In genomic region chrX:99462141-99462875, GRCm38 (mm10) we compare ENCODE assay signal across 14 mouse cellular contexts. TPM values are rescaled to one million over a fixed set of nuclear protein-coding genes. Genes with fewer than 3 reads are reported as not detected.
A peak's percentile ranks its signal among the peaks of the same experiment; 100 is the strongest.
DNase-seq lines count a peak whose midpoint lies in the region; ATAC-seq and TF ChIP-seq lines count a peak whose summit lies in the region.
"Had no signal": no experiment of that assay in that cellular context is flagged by ENCODE, and none has a peak within 500 bp of the region (broad histone marks: within the 10 kb centered on the region; RNA-seq: fewer than 3 reads in every experiment).

No protein-coding gene starts in this region.

- 79% methylated on average over 10 of the region's 10 CpGs for WGBS in forebrain, embryonic 10.5 days
- WGBS in forebrain, embryonic 14.5 days, result 86% methylated on average over 10 of the region's 10 CpGs
- WGBS in kidney, adult 2 months, result 59% methylated on average over 10 of the region's 10 CpGs
- WGBS in liver, postnatal 0 days (ENCODE audit: insufficient replicate concordance), result 78% methylated on average over 10 of the region's 10 CpGs

- no peak for DNase-seq in forebrain, embryonic 10.5 days (ENCODE audit: extremely low spot score, low spot score)
- no peak for DNase-seq in forebrain, embryonic 14.5 days (ENCODE audit: low spot score)
- peak; percentile 26 for DNase-seq in kidney, adult 2 months
- no peak for DNase-seq in kidney, adult 8-10 months
- peak; percentile 13 for DNase-seq in urinary bladder, adult 2 months (ENCODE audit: low spot score)
- no peak for DNase-seq in urinary bladder, postnatal 36 days (ENCODE audit: low spot score in 2 of 2)
- no peak for DNase-seq in liver, postnatal 0 days
- DNase-seq: B cell, adult 2 months; cerebellum, adult 18-20 months; right cerebral cortex, postnatal 4 days; thymus, postnatal 36 days had no signal

- H3K9me3 ChIP-seq in forebrain, embryonic 10.5 days, result no peaks in the 10 kb centered on the region
- no peaks in the 10 kb centered on the region for H3K9me3 ChIP-seq in forebrain, embryonic 14.5 days (replicated peaks; ENCODE audit: control insufficient read depth, low read length)
- no peaks in the 10 kb centered on the region for H3K9me3 ChIP-seq in liver, postnatal 0 days (ENCODE audit: low read length)

- H3K4me1 ChIP-seq in forebrain, embryonic 10.5 days, result peaks cover 51% of the 10 kb centered on the region
- peaks cover 2% of the 10 kb centered on the region; the same call in 1 of the 2 replicates for H3K4me1 ChIP-seq in forebrain, embryonic 14.5 days (ENCODE audit: control insufficient read depth, insufficient read depth, low read length)
- H3K4me1 ChIP-seq in kidney, adult 2 months (ENCODE audit: control insufficient read depth, insufficient read depth, low read length), result no peaks in the 10 kb centered on the region
- H3K4me1 ChIP-seq in liver, postnatal 0 days (ENCODE audit: insufficient read depth), result no peaks in the 10 kb centered on the region

- no peak for TF ChIP-seq EP300 in liver, postnatal 0 days (IDR thresholded peaks at IDR 0.05; ENCODE audit: low read depth)

- 0 out of 2 replicates have a peak overlapping the region, but pooled peaks have one; percentile 35 for H3K27ac ChIP-seq in forebrain, embryonic 10.5 days
- H3K27ac ChIP-seq in forebrain, embryonic 14.5 days (ENCODE audit: low read depth, low read length), result no peak overlapping the region
- no peak overlapping the region for H3K27ac ChIP-seq in kidney, adult 2 months (ENCODE audit: insufficient read depth, low read depth, low read length)
- H3K27ac ChIP-seq in liver, postnatal 0 days (ENCODE audit: low read depth), result no peak overlapping the region
- H3K27ac ChIP-seq: hindbrain, embryonic 14.5 days had no signal

- H3K9ac ChIP-seq in forebrain, embryonic 14.5 days (ENCODE audit: low read length), result no peak overlapping the region
- H3K9ac ChIP-seq in liver, postnatal 0 days (replicated peaks), result no peak overlapping the region
- H3K9ac ChIP-seq: hindbrain, embryonic 14.5 days had no signal

- TF ChIP-seq CTCF in kidney, adult 2 months (conservative IDR thresholded peaks at IDR 0.05; ENCODE audit: insufficient read depth, insufficient read length, low read depth, low read length), result no peak
- TF ChIP-seq CTCF in liver, postnatal 0 days (IDR thresholded peaks at IDR 0.05; ENCODE audit: low read depth), result no peak

- ATAC-seq in forebrain, embryonic 14.5 days, result no peak
- no peak for ATAC-seq in liver, postnatal 0 days

- no peak overlapping the region for H3K4me3 ChIP-seq in forebrain, embryonic 10.5 days
- no peak overlapping the region for H3K4me3 ChIP-seq in forebrain, embryonic 14.5 days (ENCODE audit: low read depth, low read length)
- no peak overlapping the region for H3K4me3 ChIP-seq in kidney, adult 2 months (ENCODE audit: insufficient read depth, low read depth, low read length)
- no peak overlapping the region for H3K4me3 ChIP-seq in liver, postnatal 0 days (ENCODE audit: low read depth, low read length)

- H3K36me3 ChIP-seq in forebrain, embryonic 10.5 days (replicated peaks), result peaks cover 27% of the 10 kb centered on the region
- H3K36me3 ChIP-seq in forebrain, embryonic 14.5 days (ENCODE audit: control insufficient read depth, insufficient read depth, low read length), result peaks cover 19% of the 10 kb centered on the region
- no peaks in the 10 kb centered on the region for H3K36me3 ChIP-seq in kidney, adult 2 months (ENCODE audit: control insufficient read depth, insufficient read depth, low read length)
- H3K36me3 ChIP-seq in liver, postnatal 0 days (replicated peaks; ENCODE audit: insufficient read depth, low read length), result peaks cover 9% of the 10 kb centered on the region

- no peak overlapping the region for H3K4me2 ChIP-seq in forebrain, embryonic 14.5 days (ENCODE audit: low read length)
- no peak overlapping the region for H3K4me2 ChIP-seq in liver, postnatal 0 days (ENCODE audit: low read depth, low read length)
- H3K4me2 ChIP-seq: hindbrain, embryonic 14.5 days; liver, embryonic 11.5 days; midbrain, embryonic 11.5 days had no signal

- peaks cover 99% of the 10 kb centered on the region for H3K27me3 ChIP-seq in forebrain, embryonic 10.5 days (ENCODE audit: poor library complexity, severe bottlenecking)
- no peaks in the 10 kb centered on the region for H3K27me3 ChIP-seq in forebrain, embryonic 14.5 days (replicated peaks; ENCODE audit: control insufficient read depth, insufficient read depth, low read length)
- no peaks in the 10 kb centered on the region for H3K27me3 ChIP-seq in kidney, adult 2 months (replicated peaks; ENCODE audit: control insufficient read depth, insufficient read depth, low read length)
- no peaks in the 10 kb centered on the region for H3K27me3 ChIP-seq in liver, postnatal 0 days (ENCODE audit: insufficient read depth, low read length)

- no peak for TF ChIP-seq POLR2A in kidney, adult 2 months (IDR thresholded peaks at IDR 0.05; ENCODE audit: low read depth, low read length)

RNA-seq across cellular contexts. Expression of gene Pja1, which starts 8.8 kb away (rescaled TPM):
- 209 and 217 TPM in 2 replicates for polyA plus RNA-seq in forebrain, embryonic 10.5 days (2016; fragmentation: Nextera tagmentation; extraction: Ambion mirVana)
- 328 and 377 TPM in 2 replicates for polyA plus RNA-seq in forebrain, embryonic 14.5 days (2014; fragmentation: Nextera tagmentation; extraction: Ambion mirVana)
- polyA plus RNA-seq in kidney, adult 2 months (2012; rRNA removed), result 52.0 and 56.2 TPM in 2 replicates
- 67.9 and 70.6 TPM in 2 replicates for polyA plus RNA-seq in urinary bladder, adult 2 months (2012; rRNA removed)
- 31.9 and 32.1 TPM in 2 replicates for polyA plus RNA-seq in liver, postnatal 0 days (2015; fragmentation: Nextera tagmentation; extraction: Ambion mirVana)

Comparison
In these comparisons a context has a peak if more than half of its experiments do, and no peak if none do; other contexts are left out.
1. DNase-seq: peak in kidney, adult 2 months (single experiment) and urinary bladder, adult 2 months (single experiment); none in forebrain, embryonic 10.5 days (single experiment), forebrain, embryonic 14.5 days (single experiment), kidney, adult 8-10 months (0 of 2), urinary bladder, postnatal 36 days (0 of 2) and liver, postnatal 0 days (single experiment).